Mouse (Mus musculus): ENCODE measurements around the gene Inhbe. TPM values are rescaled to one million over a fixed set of nuclear protein-coding genes. Genes with fewer than 3 reads are reported as not detected.

Gene Inhbe
- polyA plus RNA-seq, 1 experiment from 2014 or later = 0.09 TPM

- WGBS = 13% methylated on average over 24 of the region's 24 CpGs
- H3K9ac ChIP-seq (replicated peaks; ENCODE audit: low read depth, low read length) = peak overlapping the region; percentile 1; the same call in 1 of the 2 replicates
- H3K9me3 ChIP-seq (ENCODE audit: control insufficient read depth, low read length) = no peaks in the 10 kb centered on the region
- H3K4me3 ChIP-seq (ENCODE audit: low read depth, low read length) = no peak overlapping the region
- H3K4me2 ChIP-seq (ENCODE audit: low read depth, low read length) = peak overlapping the region; percentile 21; the same call in 1 of the 2 replicates
- no peaks in the 10 kb centered on the region; the same call in 1 of the 2 replicates for H3K27me3 ChIP-seq (ENCODE audit: control insufficient read depth, insufficient read depth, low read length)
- H3K27ac ChIP-seq (ENCODE audit: low read depth, low read length) = no peak overlapping the region
- H3K36me3 ChIP-seq (ENCODE audit: control insufficient read depth, insufficient read depth, low read length) = no peaks in the 10 kb centered on the region
- no peaks in the 10 kb centered on the region for H3K4me1 ChIP-seq (ENCODE audit: control insufficient read depth, insufficient read depth, low read length)
- ATAC-seq (ENCODE audit: low read depth) = peak; percentile 72; the same call in 1 of the 2 replicates
These were observed 3.5 kb downstream of the Inhbe start for GRCm38 (mm10) chr10:127350594-127351284.

DNA sequence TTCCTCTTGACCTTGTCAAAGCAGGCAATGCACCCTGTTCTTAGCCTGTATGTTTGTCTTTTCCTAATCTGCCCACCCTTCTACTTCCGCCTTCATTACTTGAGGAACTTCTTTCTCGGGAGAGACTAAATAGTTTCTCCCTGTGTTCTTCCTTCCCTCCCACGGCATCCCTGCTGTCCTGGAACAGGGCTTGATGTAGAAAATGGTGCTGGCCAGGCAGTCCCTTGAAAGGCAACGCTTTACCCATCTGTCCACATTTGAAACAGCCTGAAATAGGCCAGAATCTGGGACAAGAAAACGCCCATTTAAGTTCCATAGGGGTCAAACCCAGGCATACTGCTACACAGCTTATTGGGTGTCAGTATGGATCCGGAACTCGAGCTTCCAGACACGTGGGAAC, 4.4 kb downstream of the Inhbe start:
- no peaks in the 10 kb centered on the region for H3K4me1 ChIP-seq (ENCODE audit: control insufficient read depth, insufficient read depth, low read length)
- H3K27ac ChIP-seq (ENCODE audit: low read depth, low read length) = no peak overlapping the region
- no peaks in the 10 kb centered on the region for H3K36me3 ChIP-seq (ENCODE audit: control insufficient read depth, insufficient read depth, low read length)
- H3K4me2 ChIP-seq (ENCODE audit: low read depth, low read length) = no peak overlapping the region
- no peaks in the 10 kb centered on the region for H3K9me3 ChIP-seq (ENCODE audit: control insufficient read depth, low read length)
- 79% methylated on average over 8 of the region's 8 CpGs for WGBS
- H3K27me3 ChIP-seq (ENCODE audit: control insufficient read depth, insufficient read depth, low read length) = no peaks in the 10 kb centered on the region; the same call in 1 of the 2 replicates
- H3K4me3 ChIP-seq (ENCODE audit: low read depth, low read length) = no peak overlapping the region
- H3K9ac ChIP-seq (replicated peaks; ENCODE audit: low read depth, low read length) = no peak overlapping the region
- ATAC-seq (ENCODE audit: low read depth) = no peak

DNA sequence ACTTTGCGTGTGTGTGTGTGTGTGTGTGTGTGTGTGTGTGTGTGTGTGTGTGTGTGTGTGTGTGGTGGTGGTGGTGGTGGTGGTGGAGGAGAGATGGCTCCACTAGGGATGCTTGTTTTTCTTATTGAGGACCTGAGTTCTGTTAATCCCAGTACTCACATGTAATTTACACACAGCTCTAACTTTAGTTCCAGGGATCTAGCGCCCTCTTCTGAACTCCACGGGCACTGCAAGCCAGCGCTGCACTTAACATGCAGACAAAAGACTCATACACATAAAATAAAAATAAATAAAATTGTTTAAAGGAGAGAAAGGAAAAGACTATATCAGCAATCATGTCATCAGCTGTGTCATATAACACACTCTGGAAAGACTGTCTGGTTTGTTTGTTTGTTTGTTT, 5.3 kb downstream of the Inhbe start:
- no peak overlapping the region for H3K4me2 ChIP-seq (ENCODE audit: low read depth, low read length)
- H3K27me3 ChIP-seq (ENCODE audit: control insufficient read depth, insufficient read depth, low read length) = no peaks in the 10 kb centered on the region; the same call in 1 of the 2 replicates
- H3K4me1 ChIP-seq (ENCODE audit: control insufficient read depth, insufficient read depth, low read length) = no peaks in the 10 kb centered on the region
- H3K9me3 ChIP-seq (ENCODE audit: control insufficient read depth, low read length) = no peaks in the 10 kb centered on the region
- H3K4me3 ChIP-seq (ENCODE audit: low read depth, low read length) = no peak overlapping the region
- no peak overlapping the region for H3K9ac ChIP-seq (replicated peaks; ENCODE audit: low read depth, low read length)
- no peak overlapping the region for H3K27ac ChIP-seq (ENCODE audit: low read depth, low read length)
- H3K36me3 ChIP-seq (ENCODE audit: control insufficient read depth, insufficient read depth, low read length) = no peaks in the 10 kb centered on the region
- ATAC-seq (ENCODE audit: low read depth) = no peak
- WGBS = 63% methylated on average over 4 of the region's 4 CpGs

DNA sequence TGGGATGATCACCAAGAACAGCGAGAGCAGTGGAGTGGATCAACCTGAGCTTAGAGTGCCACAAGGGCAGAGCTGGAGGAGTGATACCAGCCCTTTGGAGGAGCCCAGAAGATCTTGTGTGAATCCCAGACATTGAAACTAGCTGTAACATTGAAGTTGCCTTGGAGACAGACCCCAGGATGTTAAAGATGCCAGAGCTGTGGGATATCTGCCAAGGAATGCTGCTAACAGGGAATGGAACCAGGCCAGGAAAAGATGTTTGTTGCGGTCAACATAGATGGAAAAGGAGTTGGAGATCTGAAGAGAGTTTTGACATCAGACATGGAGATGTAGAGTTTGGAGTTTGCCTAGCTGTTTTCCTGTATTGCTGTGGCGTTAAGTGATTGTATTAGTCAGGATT, 8.0 kb downstream of the Inhbe start:
- Histone ChIP-seq H3K9me3 (ENCODE audit: control insufficient read depth, low read length) (no peaks in the 10 kb centered on the region), H3K36me3 (ENCODE audit: control insufficient read depth, insufficient read depth, low read length) (no peaks in the 10 kb centered on the region), H3K9ac (replicated peaks; ENCODE audit: low read depth, low read length) (no peak overlapping the region), H3K27me3 (ENCODE audit: control insufficient read depth, insufficient read depth, low read length) (peaks cover 4% of the 10 kb centered on the region), H3K4me1 (ENCODE audit: control insufficient read depth, insufficient read depth, low read length) (peaks cover 4% of the 10 kb centered on the region; the same call in 1 of the 2 replicates), H3K4me2 (ENCODE audit: low read depth, low read length) (no peak overlapping the region), H3K27ac (ENCODE audit: low read depth, low read length) (no peak overlapping the region), H3K4me3 (ENCODE audit: low read depth, low read length) (no peak overlapping the region)
- 91% methylated on average over 3 of the region's 3 CpGs for WGBS
- ATAC-seq (ENCODE audit: low read depth) = no peak

- no peak overlapping the region for H3K4me3 ChIP-seq (ENCODE audit: low read depth, low read length)
- H3K4me2 ChIP-seq (ENCODE audit: low read depth, low read length) = no peak overlapping the region
- H3K27ac ChIP-seq (ENCODE audit: low read depth, low read length) = no peak overlapping the region
- peaks cover 10% of the 10 kb centered on the region for H3K4me1 ChIP-seq (ENCODE audit: control insufficient read depth, insufficient read depth, low read length)
- no peaks in the 10 kb centered on the region for H3K9me3 ChIP-seq (ENCODE audit: control insufficient read depth, low read length)
- no peak overlapping the region for H3K9ac ChIP-seq (replicated peaks; ENCODE audit: low read depth, low read length)
- ATAC-seq (ENCODE audit: low read depth) = no peak
- no peaks in the 10 kb centered on the region for H3K36me3 ChIP-seq (ENCODE audit: control insufficient read depth, insufficient read depth, low read length)
- 76% methylated on average over 3 of the region's 3 CpGs for WGBS
- peaks cover 6% of the 10 kb centered on the region for H3K27me3 ChIP-seq (ENCODE audit: control insufficient read depth, insufficient read depth, low read length)
These were observed 11.2 kb downstream of the Inhbe start for GRCm38 (mm10) chr10:127343029-127343428.

DNA sequence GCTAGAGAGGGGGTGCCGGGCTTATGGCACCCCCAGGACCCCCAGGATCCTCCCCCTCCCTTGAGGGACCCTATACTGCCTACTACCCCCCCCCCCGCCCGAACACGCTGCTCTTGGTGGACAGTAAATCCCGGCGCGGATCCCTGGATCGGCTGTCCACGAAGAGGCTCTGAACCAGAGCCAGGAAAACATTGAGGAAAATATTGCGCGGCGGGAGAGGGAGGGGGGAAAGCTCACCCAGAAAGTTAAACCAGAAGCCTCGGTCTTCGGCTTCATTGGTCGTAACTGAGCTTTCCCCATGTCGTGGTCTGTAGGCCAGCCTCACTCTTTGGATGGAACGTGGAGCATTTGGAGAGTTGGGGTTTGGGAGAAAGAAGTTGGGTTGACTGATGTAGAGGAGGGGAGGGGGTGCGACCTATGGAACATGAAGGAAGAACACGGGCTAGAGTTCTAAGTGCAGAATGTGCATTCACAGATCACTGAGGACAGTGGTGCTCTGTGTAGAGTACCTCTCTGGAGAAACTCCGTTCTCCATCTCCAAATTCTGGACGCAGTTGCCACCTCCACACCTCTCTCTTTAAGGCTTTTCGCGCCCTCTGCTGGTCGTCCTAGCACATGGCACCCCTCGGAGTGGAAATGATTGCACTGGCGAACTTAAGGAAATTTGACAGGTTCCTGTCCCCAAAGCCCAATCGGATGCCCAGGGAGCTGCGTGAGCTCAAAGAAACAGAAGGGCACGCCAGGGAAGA, 12.1 kb downstream of the Inhbe start, which contains the start of gene Gli1:
Gli1 (minus strand) TSS at position 84 of the 749 bp plus-strand sequence.
- WGBS = under 1% methylated on average over 29 of the region's 29 CpGs
- peaks cover 6% of the 10 kb centered on the region for H3K27me3 ChIP-seq (ENCODE audit: control insufficient read depth, insufficient read depth, low read length)
- H3K4me1 ChIP-seq (ENCODE audit: control insufficient read depth, insufficient read depth, low read length) = peaks cover 10% of the 10 kb centered on the region
- ATAC-seq (ENCODE audit: low read depth) = 0 out of 2 replicates have a peak, but pooled peaks have one; percentile 38
- no peak within 1 kb of the TSS; the same call in 1 of the 2 replicates for H3K9ac ChIP-seq (replicated peaks; ENCODE audit: low read depth, low read length)
- H3K4me2 ChIP-seq (ENCODE audit: low read depth, low read length) = peak within 1 kb of the TSS; percentile 55
- H3K36me3 ChIP-seq (ENCODE audit: control insufficient read depth, insufficient read depth, low read length) = no peaks in the 10 kb centered on the region
- H3K4me3 ChIP-seq (ENCODE audit: low read depth, low read length) = peak within 1 kb of the TSS; percentile 28
- H3K9me3 ChIP-seq (ENCODE audit: control insufficient read depth, low read length) = no peaks in the 10 kb centered on the region
- H3K27ac ChIP-seq (ENCODE audit: low read depth, low read length) = no peak within 1 kb of the TSS

GRCm38 (mm10) chr10:127341360-127341690, 12.9 kb downstream of the Inhbe start:
- H3K4me2 ChIP-seq (ENCODE audit: low read depth, low read length) = peak overlapping the region; percentile 55
- ATAC-seq (ENCODE audit: low read depth) = no peak
- H3K9me3 ChIP-seq (ENCODE audit: control insufficient read depth, low read length) = no peaks in the 10 kb centered on the region
- no peak overlapping the region for H3K9ac ChIP-seq (replicated peaks; ENCODE audit: low read depth, low read length)
- H3K4me1 ChIP-seq (ENCODE audit: control insufficient read depth, insufficient read depth, low read length) = peaks cover 10% of the 10 kb centered on the region
- 0% methylated on average over 11 of the region's 11 CpGs for WGBS
- H3K27me3 ChIP-seq (ENCODE audit: control insufficient read depth, insufficient read depth, low read length) = peaks cover 6% of the 10 kb centered on the region
- no peak overlapping the region for H3K27ac ChIP-seq (ENCODE audit: low read depth, low read length)
- no peaks in the 10 kb centered on the region for H3K36me3 ChIP-seq (ENCODE audit: control insufficient read depth, insufficient read depth, low read length)
- peak overlapping the region; percentile 28 for H3K4me3 ChIP-seq (ENCODE audit: low read depth, low read length)

- Histone ChIP-seq H3K9ac (replicated peaks; ENCODE audit: low read depth, low read length) (no peak overlapping the region; the same call in 1 of the 2 replicates), H3K36me3 (ENCODE audit: control insufficient read depth, insufficient read depth, low read length) (no peaks in the 10 kb centered on the region), H3K4me1 (ENCODE audit: control insufficient read depth, insufficient read depth, low read length) (peaks cover 10% of the 10 kb centered on the region), H3K4me2 (ENCODE audit: low read depth, low read length) (peak overlapping the region; percentile 55), H3K27ac (ENCODE audit: low read depth, low read length) (no peak overlapping the region), H3K4me3 (ENCODE audit: low read depth, low read length) (peak overlapping the region; percentile 28), H3K27me3 (ENCODE audit: control insufficient read depth, insufficient read depth, low read length) (peaks cover 6% of the 10 kb centered on the region), H3K9me3 (ENCODE audit: control insufficient read depth, low read length) (no peaks in the 10 kb centered on the region)
- no peak for ATAC-seq (ENCODE audit: low read depth)
- WGBS = under 1% methylated on average over 26 of the region's 27 CpGs
These were observed 13.4 kb downstream of the Inhbe start for GRCm38 (mm10) chr10:127340577-127341359.

Data from neural tube, embryonic 14.5 days (tissue).